Mouse (Mus musculus): ENCODE data around the gene Ywhag. TPM values are rescaled to one million over a fixed set of nuclear protein-coding genes. Genes with fewer than 3 reads are reported as not detected.

Ywhag gene
- polyA plus RNA-seq, 1 experiment from 2014 or later: 84.8 TPM

DNA sequence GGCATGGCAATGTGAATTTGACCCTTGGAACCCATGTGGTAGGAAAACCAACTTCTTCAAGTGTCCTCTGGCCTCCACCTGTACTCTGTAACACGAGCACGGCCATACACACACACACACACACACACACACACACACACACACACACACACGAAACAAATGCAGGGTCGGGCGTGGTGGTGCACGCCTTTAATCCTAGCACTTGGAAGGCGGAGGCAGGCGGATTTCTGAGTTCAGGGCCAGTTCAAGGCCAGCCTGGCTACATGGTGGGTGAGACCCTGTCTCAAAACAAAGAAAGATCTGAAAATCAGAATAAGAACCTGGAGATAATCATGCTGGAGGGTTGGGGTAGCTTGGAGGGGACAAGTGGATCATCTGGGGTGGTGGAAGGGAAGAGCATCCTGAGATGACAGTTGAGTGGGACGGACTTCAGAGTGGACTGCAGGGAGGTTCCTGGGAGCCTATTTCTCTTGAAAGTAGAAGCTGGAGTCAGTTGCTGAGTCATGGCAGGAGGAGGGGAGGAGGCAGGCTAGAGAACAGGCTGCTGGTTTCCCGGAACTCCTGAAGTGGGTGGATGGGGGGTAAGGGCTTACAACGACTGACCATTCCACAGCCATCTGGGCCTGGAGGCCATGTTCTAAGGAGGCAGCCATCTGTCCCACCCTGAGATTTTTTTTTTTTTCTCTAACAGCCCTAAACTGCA lies 16.4 kb upstream of the Ywhag start:
- no peaks in the 10 kb centered on the region for H3K27me3 ChIP-seq (ENCODE audit: control insufficient read depth, insufficient read depth, low read length)
- no peak overlapping the region for H3K27ac ChIP-seq (replicated peaks in 1 of 2; ENCODE audit: control insufficient read depth in 1 of 2, insufficient read depth in 1 of 2, low read depth in 2 of 2, low read length in 2 of 2)
- no peak; the same call in 1 of the 2 replicates for ATAC-seq (ENCODE audit: insufficient number of reproducible peaks, insufficient read depth, low FRiP score, low read depth)
- H3K9ac ChIP-seq (ENCODE audit: low read length): no peak overlapping the region
- no peak overlapping the region for H3K4me3 ChIP-seq (ENCODE audit: control insufficient read depth in 1 of 2, insufficient read depth in 1 of 2, low read depth in 1 of 2, low read length in 2 of 2)
- no peaks in the 10 kb centered on the region for H3K36me3 ChIP-seq (ENCODE audit: control insufficient read depth, insufficient read depth, low read length)
- peaks cover 3 to 8% of the 10 kb centered on the region in 2 experiments for H3K4me1 ChIP-seq (ENCODE audit: control insufficient read depth in 2 of 2, insufficient read depth in 2 of 2, low read length in 2 of 2)
- 81% methylated on average over 11 of the region's 11 CpGs for WGBS
- no peaks in the 10 kb centered on the region for H3K9me3 ChIP-seq (ENCODE audit: control insufficient read depth, low read length)
- no peak overlapping the region for H3K4me2 ChIP-seq (ENCODE audit: low read length)

DNA sequence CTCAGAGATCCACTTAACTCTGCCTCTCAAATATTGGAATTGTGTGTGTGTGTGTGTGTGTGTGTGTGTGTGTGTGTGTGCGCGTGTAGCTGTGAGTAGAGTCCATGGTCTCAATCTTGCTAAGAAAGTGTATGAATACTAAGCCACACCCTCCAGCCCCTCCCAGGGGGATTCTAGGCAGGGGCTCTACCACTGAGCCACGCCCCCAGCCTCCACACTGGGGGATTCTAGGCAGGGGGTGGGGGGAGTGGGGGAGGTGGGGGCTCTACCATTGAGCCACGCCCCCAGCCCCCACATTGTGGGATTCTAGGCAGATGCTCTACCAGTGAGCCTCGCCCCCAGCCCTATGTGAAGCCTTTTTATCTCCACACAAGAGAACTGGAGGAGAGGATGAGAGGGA lies 12.2 kb upstream of the Ywhag start:
- Histone ChIP-seq H3K36me3 (ENCODE audit: control insufficient read depth, insufficient read depth, low read length) (no peaks in the 10 kb centered on the region), H3K27ac (replicated peaks in 1 of 2; ENCODE audit: control insufficient read depth in 1 of 2, insufficient read depth in 1 of 2, low read depth in 2 of 2, low read length in 2 of 2) (no peak overlapping the region), H3K9me3 (ENCODE audit: control insufficient read depth, low read length) (no peaks in the 10 kb centered on the region), H3K4me1 (ENCODE audit: control insufficient read depth in 2 of 2, insufficient read depth in 2 of 2, low read length in 2 of 2) (peaks cover 5 to 13% of the 10 kb centered on the region in 2 experiments), H3K4me2 (ENCODE audit: low read length) (peak overlapping the region; percentile 39), H3K4me3 (ENCODE audit: control insufficient read depth in 1 of 2, insufficient read depth in 1 of 2, low read depth in 1 of 2, low read length in 2 of 2) (no peak overlapping the region), H3K9ac (ENCODE audit: low read length) (no peak overlapping the region), H3K27me3 (ENCODE audit: control insufficient read depth, insufficient read depth, low read length) (no peaks in the 10 kb centered on the region)
- 73% methylated on average over 5 of the region's 5 CpGs for WGBS
- no peak for ATAC-seq (ENCODE audit: insufficient number of reproducible peaks, insufficient read depth, low FRiP score, low read depth)

DNA sequence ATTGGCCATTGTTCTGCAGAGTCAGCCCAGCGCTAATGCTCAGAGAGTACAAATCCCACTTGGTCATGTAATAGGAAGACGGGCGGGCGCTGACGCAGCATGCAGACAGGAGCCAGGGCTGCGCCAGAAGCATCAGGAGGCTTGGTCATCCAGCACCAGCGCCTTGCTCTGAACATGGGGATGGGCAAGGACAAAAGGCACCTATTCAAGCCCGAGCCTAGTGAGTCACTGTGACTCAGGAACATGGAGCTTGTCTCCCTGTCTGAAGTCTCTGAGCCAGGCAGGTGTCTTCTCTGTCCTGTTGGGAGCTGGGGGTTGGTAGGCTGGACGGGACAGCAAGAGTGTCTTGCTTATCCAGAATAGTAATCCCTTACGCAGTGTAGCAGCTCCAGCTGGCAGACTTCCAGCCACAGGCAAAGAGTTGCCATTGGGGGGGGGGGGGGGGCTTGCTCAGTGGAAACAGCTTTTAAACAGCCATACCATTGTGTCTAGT lies 11.5 kb upstream of the Ywhag start:
- H3K4me2 ChIP-seq (ENCODE audit: low read length): peak overlapping the region; percentile 39
- no peaks in the 10 kb centered on the region for H3K27me3 ChIP-seq (ENCODE audit: control insufficient read depth, insufficient read depth, low read length)
- peaks cover 5 to 13% of the 10 kb centered on the region in 2 experiments for H3K4me1 ChIP-seq (ENCODE audit: control insufficient read depth in 2 of 2, insufficient read depth in 2 of 2, low read length in 2 of 2)
- H3K27ac ChIP-seq (replicated peaks in 1 of 2; ENCODE audit: control insufficient read depth in 1 of 2, insufficient read depth in 1 of 2, low read depth in 2 of 2, low read length in 2 of 2): peak overlapping the region in 1 of 2 experiments; percentile 10; a peak in 1 of 4 replicates
- H3K9me3 ChIP-seq (ENCODE audit: control insufficient read depth, low read length): no peaks in the 10 kb centered on the region
- 38% methylated on average over 10 of the region's 10 CpGs for WGBS
- peak; percentile 34; the same call in 1 of the 2 replicates for ATAC-seq (ENCODE audit: insufficient number of reproducible peaks, insufficient read depth, low FRiP score, low read depth)
- 0 out of 2 replicates have a peak overlapping the region, but pooled peaks have one; percentile 8 for H3K9ac ChIP-seq (ENCODE audit: low read length)
- no peak overlapping the region for H3K4me3 ChIP-seq (ENCODE audit: control insufficient read depth in 1 of 2, insufficient read depth in 1 of 2, low read depth in 1 of 2, low read length in 2 of 2)
- no peaks in the 10 kb centered on the region for H3K36me3 ChIP-seq (ENCODE audit: control insufficient read depth, insufficient read depth, low read length)

DNA sequence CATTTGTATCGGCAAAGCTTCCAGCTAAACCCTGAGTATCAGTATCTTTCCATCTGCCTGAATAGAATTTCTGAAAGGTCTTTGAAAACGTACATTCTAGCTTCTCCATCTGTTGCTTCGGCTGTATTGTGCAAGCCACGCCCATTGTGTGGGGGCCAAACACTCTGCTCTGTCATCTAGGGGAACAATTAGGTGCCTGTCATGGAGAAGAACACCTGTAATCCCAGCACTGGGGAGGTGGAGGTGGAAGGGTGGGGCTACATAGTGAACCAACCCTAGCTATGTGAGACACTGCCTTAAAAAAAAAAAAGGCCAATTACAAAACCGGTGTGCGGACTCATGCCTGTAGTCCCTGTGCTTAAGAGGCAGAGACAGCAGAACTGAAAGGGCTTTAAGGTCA lies 8.3 kb upstream of the Ywhag start:
- WGBS: 63% methylated on average over 6 of the region's 6 CpGs
- H3K4me2 ChIP-seq (ENCODE audit: low read length): no peak overlapping the region

DNA sequence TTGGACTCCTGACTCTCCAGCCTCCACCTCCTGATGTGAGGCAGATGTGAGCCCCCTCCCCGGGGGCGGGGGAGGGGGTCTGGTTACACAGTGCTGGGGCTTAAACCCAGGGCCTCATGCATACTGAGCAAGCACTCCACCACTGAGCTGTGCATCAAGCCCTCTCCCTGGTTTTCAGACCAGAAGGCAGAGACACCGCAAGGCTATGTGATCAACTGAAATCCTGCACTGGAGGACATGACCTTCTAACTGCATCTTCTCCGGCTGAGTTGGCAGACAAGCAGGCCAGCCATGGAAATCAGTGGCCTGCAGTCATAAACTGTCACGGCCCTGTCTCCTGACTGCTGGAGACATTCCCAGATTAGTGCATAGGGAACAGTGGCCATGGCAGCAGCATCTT lies 6.2 kb upstream of the Ywhag start:
- peaks cover 0 to 3% of the 10 kb centered on the region in 2 experiments; a peak in 1 of 4 replicates for H3K4me1 ChIP-seq (ENCODE audit: control insufficient read depth in 2 of 2, insufficient read depth in 2 of 2, low read length in 2 of 2)
- H3K27ac ChIP-seq (replicated peaks in 1 of 2; ENCODE audit: control insufficient read depth in 1 of 2, insufficient read depth in 1 of 2, low read depth in 2 of 2, low read length in 2 of 2): no peak overlapping the region
- H3K9ac ChIP-seq (ENCODE audit: low read length): no peak overlapping the region
- WGBS: 40% methylated on average over 5 of the region's 5 CpGs
- no peak; the same call in 1 of the 2 replicates for ATAC-seq (ENCODE audit: insufficient number of reproducible peaks, insufficient read depth, low FRiP score, low read depth)
- H3K27me3 ChIP-seq (ENCODE audit: control insufficient read depth, insufficient read depth, low read length): no peaks in the 10 kb centered on the region
- H3K36me3 ChIP-seq (ENCODE audit: control insufficient read depth, insufficient read depth, low read length): no peaks in the 10 kb centered on the region
- H3K4me2 ChIP-seq (ENCODE audit: low read length): no peak overlapping the region
- H3K9me3 ChIP-seq (ENCODE audit: control insufficient read depth, low read length): no peaks in the 10 kb centered on the region
- H3K4me3 ChIP-seq (ENCODE audit: control insufficient read depth in 1 of 2, insufficient read depth in 1 of 2, low read depth in 1 of 2, low read length in 2 of 2): no peak overlapping the region

More for the DNA sequence above, 8.3 kb upstream of the Ywhag start:
- ATAC-seq (ENCODE audit: insufficient number of reproducible peaks, insufficient read depth, low FRiP score, low read depth): no peak
- Histone ChIP-seq H3K4me3 (ENCODE audit: control insufficient read depth in 1 of 2, insufficient read depth in 1 of 2, low read depth in 1 of 2, low read length in 2 of 2) (no peak overlapping the region), H3K27ac (replicated peaks in 1 of 2; ENCODE audit: control insufficient read depth in 1 of 2, insufficient read depth in 1 of 2, low read depth in 2 of 2, low read length in 2 of 2) (no peak overlapping the region), H3K36me3 (ENCODE audit: control insufficient read depth, insufficient read depth, low read length) (no peaks in the 10 kb centered on the region), H3K9ac (ENCODE audit: low read length) (no peak overlapping the region), H3K9me3 (ENCODE audit: control insufficient read depth, low read length) (no peaks in the 10 kb centered on the region), H3K4me1 (ENCODE audit: control insufficient read depth in 2 of 2, insufficient read depth in 2 of 2, low read length in 2 of 2) (peaks cover 5 to 13% of the 10 kb centered on the region in 2 experiments), H3K27me3 (ENCODE audit: control insufficient read depth, insufficient read depth, low read length) (no peaks in the 10 kb centered on the region)

DNA sequence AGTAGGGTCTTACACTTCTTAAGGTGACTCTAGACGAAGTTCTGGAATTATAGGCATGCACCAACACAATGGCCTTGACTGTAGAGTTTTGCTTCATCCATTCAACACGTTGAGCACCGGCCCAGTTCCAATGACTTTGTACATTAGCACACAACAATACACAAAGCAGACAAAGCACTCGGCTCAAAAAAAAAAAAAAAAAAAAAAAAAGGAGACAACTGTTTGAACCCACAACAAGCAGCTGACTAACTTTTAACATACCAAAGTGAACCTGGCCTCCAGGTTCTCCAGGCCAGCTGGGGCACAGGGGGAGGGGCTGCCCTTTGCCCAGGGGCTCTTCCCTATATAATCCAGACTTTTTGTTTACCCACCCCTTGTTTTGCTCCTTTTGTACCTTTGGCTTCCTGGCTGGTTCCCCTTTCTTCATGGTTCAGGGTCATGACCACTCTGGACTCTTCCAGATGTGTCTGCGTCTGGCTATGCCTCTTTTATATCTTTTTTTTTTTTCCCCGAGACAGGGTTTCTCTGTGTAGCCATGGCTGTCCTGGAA lies 1.3 kb upstream of the Ywhag start:
- Histone ChIP-seq H3K27me3 (ENCODE audit: control insufficient read depth, insufficient read depth, low read length) (no peaks in the 10 kb centered on the region), H3K9me3 (ENCODE audit: control insufficient read depth, low read length) (no peaks in the 10 kb centered on the region), H3K4me2 (ENCODE audit: low read length) (no peak overlapping the region), H3K4me1 (ENCODE audit: control insufficient read depth in 2 of 2, insufficient read depth in 2 of 2, low read length in 2 of 2) (peaks cover 8 to 23% of the 10 kb centered on the region in 2 experiments), H3K9ac (ENCODE audit: low read length) (no peak overlapping the region), H3K27ac (replicated peaks in 1 of 2; ENCODE audit: control insufficient read depth in 1 of 2, insufficient read depth in 1 of 2, low read depth in 2 of 2, low read length in 2 of 2) (peak overlapping the region in 1 of 2 experiments; percentile 96; a peak in 1 of 4 replicates), H3K36me3 (ENCODE audit: control insufficient read depth, insufficient read depth, low read length) (peaks cover 18% of the 10 kb centered on the region), H3K4me3 (ENCODE audit: control insufficient read depth in 1 of 2, insufficient read depth in 1 of 2, low read depth in 1 of 2, low read length in 2 of 2) (no peak overlapping the region)
- ATAC-seq (ENCODE audit: insufficient number of reproducible peaks, insufficient read depth, low FRiP score, low read depth): no peak
- 74% methylated on average over 6 of the region's 6 CpGs for WGBS

DNA sequence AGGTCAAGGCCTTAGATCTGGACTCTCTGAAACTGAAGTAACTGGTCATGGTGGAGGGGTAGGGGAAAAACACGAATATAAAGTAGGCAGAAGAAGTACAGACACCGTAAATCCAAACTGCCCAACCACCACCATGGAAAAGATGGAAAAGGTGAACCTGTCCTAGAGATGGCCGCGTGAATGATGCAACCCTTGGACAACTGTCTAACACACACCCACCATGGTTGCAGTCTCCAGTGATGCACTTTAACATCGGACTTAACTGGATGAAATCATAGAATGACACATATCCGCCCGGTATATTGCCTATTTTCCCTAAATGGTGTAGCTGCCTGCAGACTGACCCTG lies 734 bp upstream of the Ywhag start:
- H3K4me1 ChIP-seq (ENCODE audit: control insufficient read depth in 2 of 2, insufficient read depth in 2 of 2, low read length in 2 of 2): peaks cover 8 to 23% of the 10 kb centered on the region in 2 experiments
- peak overlapping the region; percentile 73 to 96 for H3K27ac ChIP-seq (replicated peaks in 1 of 2; ENCODE audit: control insufficient read depth in 1 of 2, insufficient read depth in 1 of 2, low read depth in 2 of 2, low read length in 2 of 2)
- H3K4me2 ChIP-seq (ENCODE audit: low read length): peak overlapping the region; percentile 70
- no peaks in the 10 kb centered on the region for H3K9me3 ChIP-seq (ENCODE audit: control insufficient read depth, low read length)
- H3K36me3 ChIP-seq (ENCODE audit: control insufficient read depth, insufficient read depth, low read length): peaks cover 24% of the 10 kb centered on the region
- H3K27me3 ChIP-seq (ENCODE audit: control insufficient read depth, insufficient read depth, low read length): no peaks in the 10 kb centered on the region
- H3K9ac ChIP-seq (ENCODE audit: low read length): 0 out of 2 replicates have a peak overlapping the region, but pooled peaks have one; percentile 31
- H3K4me3 ChIP-seq (ENCODE audit: control insufficient read depth in 1 of 2, insufficient read depth in 1 of 2, low read depth in 1 of 2, low read length in 2 of 2): peak overlapping the region in 1 of 2 experiments; percentile 86; a peak in 3 of 4 replicates
- 52% methylated on average over 7 of the region's 7 CpGs for WGBS
- no peak for ATAC-seq (ENCODE audit: insufficient number of reproducible peaks, insufficient read depth, low FRiP score, low read depth)
